Mouse (Mus musculus): ENCODE data around the gene Zfp664. TPM values are rescaled to one million over a fixed set of nuclear protein-coding genes. Genes with fewer than 3 reads are reported as not detected.

The Zfp664 gene
- polyA plus RNA-seq, 1 experiment from 2014 or later: 69.6 TPM

DNA sequence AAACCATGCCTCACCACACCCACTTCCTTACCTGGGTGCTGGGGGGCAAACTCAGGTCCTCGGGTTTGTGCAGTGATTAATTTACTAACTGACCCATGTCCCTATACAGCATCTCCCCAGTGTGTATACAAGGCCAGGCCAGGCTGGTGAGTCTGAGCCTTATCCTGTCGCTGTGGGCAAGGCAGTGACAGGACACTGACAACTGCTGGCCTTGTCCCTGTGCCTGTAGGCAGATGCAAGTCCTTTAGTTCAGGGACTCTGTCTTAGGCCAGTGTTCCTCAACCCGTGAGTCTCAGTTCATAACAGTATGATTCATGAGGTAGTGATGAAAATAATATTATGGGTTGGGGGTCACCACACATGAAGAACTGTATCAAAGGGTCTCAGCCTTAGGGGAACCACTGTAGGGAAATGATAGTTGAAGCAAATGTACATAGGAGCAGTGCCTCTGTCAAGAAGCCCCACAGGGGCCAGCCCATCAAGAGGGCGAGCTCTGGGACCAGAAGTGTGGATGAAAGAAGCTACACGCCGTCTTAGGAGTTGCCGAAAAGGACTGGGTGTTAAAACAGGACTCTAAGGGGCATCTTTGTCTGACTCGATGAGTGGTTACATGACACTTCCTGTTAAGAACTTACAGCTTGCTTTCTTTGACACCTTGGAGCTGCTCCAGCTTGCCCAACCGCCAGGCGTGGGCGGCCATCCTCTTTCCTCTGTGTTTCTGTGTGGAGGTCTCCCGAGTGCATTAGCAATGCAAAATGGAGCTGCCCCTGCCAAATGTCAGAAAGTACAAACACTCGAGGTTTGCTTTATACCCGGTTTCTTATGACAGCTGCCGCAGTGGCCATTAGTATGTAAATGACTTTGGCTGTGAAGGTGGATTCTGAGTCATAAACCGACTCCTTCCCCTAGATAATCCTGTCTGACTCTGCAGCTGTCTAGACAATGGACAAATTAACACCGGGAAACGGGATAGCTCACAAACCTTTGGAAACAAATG, 60.2 kb downstream of the Zfp664 start:
- DNase-seq (ENCODE audit: low spot score) (no peak), ATAC-seq (replicated peaks; ENCODE audit: low FRiP score, low TSS enrichment, low read depth) (no peak)
- Histone ChIP-seq H3K27me3 (replicated peaks; ENCODE audit: control insufficient read depth, insufficient read depth, low read length) (no peaks in the 10 kb centered on the region), H3K4me2 (ENCODE audit: low read length) (no peak overlapping the region), H3K27ac (ENCODE audit: low read depth) (no peak overlapping the region), H3K4me3 (ENCODE audit: low read depth, low read length) (no peak overlapping the region), H3K36me3 (ENCODE audit: control insufficient read depth, insufficient read depth, low read length) (no peaks in the 10 kb centered on the region), H3K4me1 (replicated peaks; ENCODE audit: control insufficient read depth, insufficient read depth, low read length) (peaks cover 7% of the 10 kb centered on the region; the same call in 1 of the 2 replicates), H3K9me3 (ENCODE audit: control insufficient read depth, low read length) (no peaks in the 10 kb centered on the region), H3K9ac (ENCODE audit: low read length) (no peak overlapping the region)
- WGBS: 31% methylated on average over 18 of the region's 18 CpGs

DNA sequence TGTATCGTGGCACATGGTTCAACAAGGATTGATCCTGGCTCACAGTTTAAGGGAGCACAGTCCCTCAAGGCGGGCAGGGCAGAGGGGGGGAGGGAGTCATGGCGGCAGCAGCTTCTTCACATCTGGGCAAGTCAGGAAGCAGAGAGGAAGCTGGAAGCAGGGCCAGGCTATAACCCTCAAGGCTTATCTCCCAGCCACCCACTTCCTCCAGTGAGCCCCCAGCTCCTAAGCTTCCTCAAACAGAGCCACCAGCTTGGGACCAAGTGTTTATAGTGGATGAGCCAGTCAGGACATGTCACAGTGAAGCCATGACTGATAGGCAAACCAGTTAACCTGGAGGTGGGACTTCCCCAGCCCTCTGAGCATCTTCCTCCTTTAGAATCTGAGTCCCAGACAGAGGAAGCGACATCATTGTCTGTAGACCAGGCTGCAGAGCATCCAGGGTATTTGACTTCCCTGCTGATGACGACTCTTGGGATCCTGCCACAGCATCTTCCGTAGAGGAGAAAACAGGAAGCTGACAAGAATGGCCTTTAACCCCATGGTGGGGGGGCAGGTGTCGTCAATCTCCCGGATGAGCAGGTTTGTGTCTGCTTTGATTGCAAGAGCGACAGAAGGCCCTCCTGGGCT, 67.0 kb downstream of the Zfp664 start:
- DNase-seq (ENCODE audit: low spot score): no peak
- H3K4me1 ChIP-seq (replicated peaks; ENCODE audit: control insufficient read depth, insufficient read depth, low read length): no peaks in the 10 kb centered on the region
- no peak for ATAC-seq (replicated peaks; ENCODE audit: low FRiP score, low TSS enrichment, low read depth)
- no peak overlapping the region for H3K4me3 ChIP-seq (ENCODE audit: low read depth, low read length)
- H3K9ac ChIP-seq (ENCODE audit: low read length): no peak overlapping the region
- H3K36me3 ChIP-seq (ENCODE audit: control insufficient read depth, insufficient read depth, low read length): no peaks in the 10 kb centered on the region
- no peak overlapping the region for H3K27ac ChIP-seq (ENCODE audit: low read depth)
- H3K27me3 ChIP-seq (replicated peaks; ENCODE audit: control insufficient read depth, insufficient read depth, low read length): no peaks in the 10 kb centered on the region
- H3K4me2 ChIP-seq (ENCODE audit: low read length): no peak overlapping the region
- H3K9me3 ChIP-seq (ENCODE audit: control insufficient read depth, low read length): 0 out of 2 replicates have a peak, but pooled peaks cover 5% of the 10 kb centered on the region
- 76% methylated on average over 9 of the region's 9 CpGs for WGBS

DNA sequence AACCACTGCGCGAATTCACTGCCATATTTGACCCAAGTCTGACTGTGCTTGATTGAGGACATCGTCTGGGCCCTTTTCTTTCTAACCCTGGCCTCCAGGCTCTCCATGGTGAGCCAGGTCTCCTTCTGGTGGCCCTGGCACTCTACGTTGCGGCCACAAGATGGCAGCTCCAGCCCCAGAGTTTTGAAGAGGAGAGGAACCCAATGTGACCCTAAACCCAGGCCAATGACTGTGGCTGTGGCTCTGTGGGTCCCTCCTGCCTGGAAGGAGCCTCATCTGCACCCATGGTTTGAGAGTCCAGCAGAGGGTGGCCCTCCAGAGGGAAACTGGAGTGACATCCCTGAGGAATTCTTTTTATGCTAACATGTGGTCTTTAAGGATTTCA, 67.6 kb downstream of the Zfp664 start:
- peak; percentile 59 for DNase-seq (ENCODE audit: low spot score)
- WGBS: 50% methylated on average over 5 of the region's 5 CpGs
- Histone ChIP-seq H3K27ac (ENCODE audit: low read depth) (no peak overlapping the region), H3K4me1 (replicated peaks; ENCODE audit: control insufficient read depth, insufficient read depth, low read length) (no peaks in the 10 kb centered on the region), H3K27me3 (replicated peaks; ENCODE audit: control insufficient read depth, insufficient read depth, low read length) (no peaks in the 10 kb centered on the region), H3K9me3 (ENCODE audit: control insufficient read depth, low read length) (0 out of 2 replicates have a peak, but pooled peaks cover 5% of the 10 kb centered on the region), H3K9ac (ENCODE audit: low read length) (no peak overlapping the region), H3K4me3 (ENCODE audit: low read depth, low read length) (no peak overlapping the region), H3K4me2 (ENCODE audit: low read length) (no peak overlapping the region), H3K36me3 (ENCODE audit: control insufficient read depth, insufficient read depth, low read length) (no peaks in the 10 kb centered on the region)
- ATAC-seq (replicated peaks; ENCODE audit: low FRiP score, low TSS enrichment, low read depth): no peak

DNA sequence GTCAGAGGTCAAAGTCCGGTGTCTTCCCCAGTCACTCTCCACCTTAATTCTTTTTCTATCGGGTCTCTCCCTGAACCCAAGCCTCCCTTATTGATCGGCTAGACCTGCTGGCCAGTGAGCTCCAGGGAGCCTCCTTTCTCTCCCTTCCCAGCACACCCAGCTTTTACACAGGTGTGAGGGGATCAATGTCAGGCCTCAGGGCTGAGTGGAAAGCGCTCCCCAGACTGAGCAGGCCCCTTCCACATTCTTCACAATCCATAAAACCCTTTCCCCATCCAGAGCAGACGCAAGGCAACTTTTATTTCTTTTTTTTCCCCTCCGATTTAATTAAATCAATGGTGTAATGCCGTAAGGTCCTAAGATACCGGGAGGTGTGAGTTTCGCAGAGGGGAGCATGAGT, 68.1 kb downstream of the Zfp664 start:
- H3K4me3 ChIP-seq (ENCODE audit: low read depth, low read length): no peak overlapping the region
- no peak for ATAC-seq (replicated peaks; ENCODE audit: low FRiP score, low TSS enrichment, low read depth)
- no peaks in the 10 kb centered on the region for H3K27me3 ChIP-seq (replicated peaks; ENCODE audit: control insufficient read depth, insufficient read depth, low read length)
- H3K27ac ChIP-seq (ENCODE audit: low read depth): no peak overlapping the region
- H3K36me3 ChIP-seq (ENCODE audit: control insufficient read depth, insufficient read depth, low read length): no peaks in the 10 kb centered on the region
- H3K9me3 ChIP-seq (ENCODE audit: control insufficient read depth, low read length): 0 out of 2 replicates have a peak, but pooled peaks cover 5% of the 10 kb centered on the region
- H3K4me2 ChIP-seq (ENCODE audit: low read length): no peak overlapping the region
- WGBS: 69% methylated on average over 9 of the region's 9 CpGs
- DNase-seq (ENCODE audit: low spot score): no peak
- H3K9ac ChIP-seq (ENCODE audit: low read length): no peak overlapping the region
- H3K4me1 ChIP-seq (replicated peaks; ENCODE audit: control insufficient read depth, insufficient read depth, low read length): no peaks in the 10 kb centered on the region

DNA sequence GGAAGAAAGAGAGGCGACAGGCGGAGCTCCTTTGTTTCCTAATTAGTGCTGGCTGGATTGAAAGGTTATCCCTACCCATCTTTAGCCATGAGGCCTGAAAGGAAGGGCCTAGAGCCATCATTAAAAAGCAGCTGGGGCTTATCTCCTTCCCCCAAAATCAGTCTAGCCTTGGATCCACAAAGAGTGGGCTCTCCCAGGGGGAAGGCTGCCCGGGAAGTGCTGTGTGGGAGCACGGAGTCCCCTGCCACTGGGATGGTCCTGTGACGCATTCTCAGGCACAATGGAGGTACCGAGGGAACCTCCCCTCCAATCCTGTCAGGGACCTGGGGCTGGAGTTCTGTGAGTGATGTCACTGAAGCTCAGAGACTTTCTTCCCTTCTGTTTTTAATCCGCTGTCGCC, 68.6 kb downstream of the Zfp664 start:
- Histone ChIP-seq H3K9me3 (ENCODE audit: control insufficient read depth, low read length) (0 out of 2 replicates have a peak, but pooled peaks cover 5% of the 10 kb centered on the region), H3K36me3 (ENCODE audit: control insufficient read depth, insufficient read depth, low read length) (no peaks in the 10 kb centered on the region), H3K9ac (ENCODE audit: low read length) (no peak overlapping the region), H3K4me1 (replicated peaks; ENCODE audit: control insufficient read depth, insufficient read depth, low read length) (no peaks in the 10 kb centered on the region), H3K4me2 (ENCODE audit: low read length) (no peak overlapping the region), H3K27ac (ENCODE audit: low read depth) (no peak overlapping the region), H3K27me3 (replicated peaks; ENCODE audit: control insufficient read depth, insufficient read depth, low read length) (no peaks in the 10 kb centered on the region), H3K4me3 (ENCODE audit: low read depth, low read length) (no peak overlapping the region)
- ATAC-seq (replicated peaks; ENCODE audit: low FRiP score, low TSS enrichment, low read depth) (no peak), DNase-seq (ENCODE audit: low spot score) (no peak)
- WGBS: 45% methylated on average over 8 of the region's 8 CpGs

DNA sequence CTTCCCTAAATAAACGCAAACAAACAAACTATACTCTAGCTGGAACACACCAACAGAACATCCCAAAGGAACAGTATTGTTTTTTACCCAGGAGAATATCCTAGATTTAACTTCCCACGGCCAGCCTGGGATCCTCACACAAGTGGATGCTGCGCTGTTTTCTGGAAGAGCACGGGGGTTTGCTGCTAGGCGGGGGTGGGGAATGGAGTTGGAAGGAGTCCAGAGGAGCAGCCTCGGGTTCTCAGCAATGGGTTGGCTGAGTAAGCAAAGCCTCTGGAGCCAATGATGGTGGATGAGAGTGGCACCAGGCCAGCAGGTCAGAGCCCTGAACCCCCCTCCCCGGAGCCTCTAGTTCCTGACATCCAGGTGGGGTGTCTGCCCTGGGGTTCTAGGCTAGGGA, 72.1 kb downstream of the Zfp664 start:
- Histone ChIP-seq H3K4me2 (ENCODE audit: low read length) (no peak overlapping the region), H3K9me3 (ENCODE audit: control insufficient read depth, low read length) (no peaks in the 10 kb centered on the region), H3K27ac (ENCODE audit: low read depth) (no peak overlapping the region), H3K4me1 (replicated peaks; ENCODE audit: control insufficient read depth, insufficient read depth, low read length) (no peaks in the 10 kb centered on the region), H3K27me3 (replicated peaks; ENCODE audit: control insufficient read depth, insufficient read depth, low read length) (no peaks in the 10 kb centered on the region), H3K9ac (ENCODE audit: low read length) (no peak overlapping the region), H3K4me3 (ENCODE audit: low read depth, low read length) (no peak overlapping the region), H3K36me3 (ENCODE audit: control insufficient read depth, insufficient read depth, low read length) (no peaks in the 10 kb centered on the region)
- 53% methylated on average over 7 of the region's 7 CpGs for WGBS
- ATAC-seq (replicated peaks; ENCODE audit: low FRiP score, low TSS enrichment, low read depth) (no peak), DNase-seq (ENCODE audit: low spot score) (no peak)

DNA sequence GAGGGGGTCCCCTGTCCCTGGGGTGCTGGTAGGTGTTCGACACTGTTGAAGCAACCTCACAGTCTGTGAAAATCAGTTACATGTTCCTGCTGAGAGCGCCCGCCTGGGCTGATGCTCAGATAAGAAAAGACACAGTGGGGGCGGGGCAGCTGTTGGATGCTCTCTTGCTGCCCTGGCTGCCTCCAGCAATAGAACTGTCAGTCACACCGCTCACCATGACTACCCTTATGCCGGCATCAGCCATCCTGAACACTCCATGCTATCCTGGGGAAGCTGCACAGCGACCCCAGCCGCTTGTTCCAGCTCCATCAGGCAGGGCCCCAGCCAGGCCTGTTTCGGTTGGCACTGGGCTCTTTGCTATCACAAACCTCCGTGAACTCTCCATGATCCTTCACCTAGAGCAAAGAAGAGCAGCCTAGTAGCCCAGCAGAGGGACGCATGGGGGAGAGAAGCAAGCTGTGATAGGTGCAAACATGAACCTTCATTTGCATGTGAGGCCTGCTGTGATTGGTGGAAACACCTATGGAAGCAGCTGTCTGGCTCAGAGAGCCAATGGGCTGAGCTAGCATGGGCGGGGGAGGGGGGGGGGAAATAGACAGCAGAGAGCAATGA, 80.8 kb downstream of the Zfp664 start:
- no peak overlapping the region for H3K27ac ChIP-seq (ENCODE audit: low read depth)
- 81% methylated on average over 12 of the region's 12 CpGs for WGBS

DNA sequence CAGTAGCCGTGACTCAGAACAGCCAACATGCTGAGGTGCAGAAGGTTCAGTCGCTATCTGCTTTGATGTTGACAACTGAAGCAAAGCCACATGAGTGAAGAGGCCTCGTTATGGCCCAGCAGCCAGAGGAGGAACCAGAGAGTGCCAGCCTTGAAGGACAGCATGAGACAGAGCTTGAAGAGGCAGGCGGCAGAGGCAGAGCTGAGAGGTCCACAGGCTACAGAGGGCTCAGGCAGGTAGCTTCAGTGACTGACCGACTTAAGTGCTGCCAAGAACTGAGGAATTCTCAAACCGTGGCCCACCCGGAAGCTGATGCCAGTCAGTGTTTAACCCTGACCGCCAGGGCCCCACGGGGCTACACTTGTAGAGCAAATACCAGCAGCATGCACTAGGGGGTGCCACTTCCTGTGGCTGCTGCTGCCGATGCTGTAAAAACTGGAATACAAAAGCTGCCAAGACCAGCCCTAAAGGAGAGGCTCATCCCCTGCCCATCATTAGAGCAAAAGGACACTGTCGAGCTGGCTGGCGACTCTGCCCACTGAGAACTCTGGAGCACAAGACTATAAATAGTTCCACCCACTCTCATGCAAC, 81.4 kb downstream of the Zfp664 start:
- Histone ChIP-seq H3K27ac (ENCODE audit: low read depth) (no peak overlapping the region), H3K4me2 (ENCODE audit: low read length) (no peak overlapping the region), H3K4me1 (replicated peaks; ENCODE audit: control insufficient read depth, insufficient read depth, low read length) (no peaks in the 10 kb centered on the region), H3K9ac (ENCODE audit: low read length) (no peak overlapping the region), H3K4me3 (ENCODE audit: low read depth, low read length) (no peak overlapping the region), H3K9me3 (ENCODE audit: control insufficient read depth, low read length) (no peaks in the 10 kb centered on the region), H3K36me3 (ENCODE audit: control insufficient read depth, insufficient read depth, low read length) (no peaks in the 10 kb centered on the region), H3K27me3 (replicated peaks; ENCODE audit: control insufficient read depth, insufficient read depth, low read length) (no peaks in the 10 kb centered on the region)
- WGBS: 67% methylated on average over 12 of the region's 12 CpGs
- no peak for ATAC-seq (replicated peaks; ENCODE audit: low FRiP score, low TSS enrichment, low read depth)
- DNase-seq (ENCODE audit: low spot score): peak; percentile 70

More for the DNA sequence above, 80.8 kb downstream of the Zfp664 start:
- H3K4me2 ChIP-seq (ENCODE audit: low read length): no peak overlapping the region
- ATAC-seq (replicated peaks; ENCODE audit: low FRiP score, low TSS enrichment, low read depth) (no peak), DNase-seq (ENCODE audit: low spot score) (no peak)
- no peaks in the 10 kb centered on the region for H3K9me3 ChIP-seq (ENCODE audit: control insufficient read depth, low read length)
- no peaks in the 10 kb centered on the region for H3K27me3 ChIP-seq (replicated peaks; ENCODE audit: control insufficient read depth, insufficient read depth, low read length)
- no peak overlapping the region for H3K4me3 ChIP-seq (ENCODE audit: low read depth, low read length)
- H3K9ac ChIP-seq (ENCODE audit: low read length): no peak overlapping the region
- H3K36me3 ChIP-seq (ENCODE audit: control insufficient read depth, insufficient read depth, low read length): no peaks in the 10 kb centered on the region
- H3K4me1 ChIP-seq (replicated peaks; ENCODE audit: control insufficient read depth, insufficient read depth, low read length): no peaks in the 10 kb centered on the region

Data from intestine, embryonic 14.5 days (tissue).